Mouse (Mus musculus) central nervous system, embryonic 11.5 days (tissue): ENCODE data around the gene Mmab. TPM values are rescaled to one million over a fixed set of nuclear protein-coding genes. Genes with fewer than 3 reads are reported as not detected.

Experiments
- polyA plus RNA-seq: library from polyadenylated mRNA; depleted of rRNA; stranded (reverse); fragments of >200 nt; gene quantifications from 2 replicates; pipeline ENCODE4 v1.2.3, GENCODE M21; 2012; rRNA removed

Mmab gene
- polyA plus RNA-seq, result 29.4 and 33.2 TPM in 2 replicates

DNA sequence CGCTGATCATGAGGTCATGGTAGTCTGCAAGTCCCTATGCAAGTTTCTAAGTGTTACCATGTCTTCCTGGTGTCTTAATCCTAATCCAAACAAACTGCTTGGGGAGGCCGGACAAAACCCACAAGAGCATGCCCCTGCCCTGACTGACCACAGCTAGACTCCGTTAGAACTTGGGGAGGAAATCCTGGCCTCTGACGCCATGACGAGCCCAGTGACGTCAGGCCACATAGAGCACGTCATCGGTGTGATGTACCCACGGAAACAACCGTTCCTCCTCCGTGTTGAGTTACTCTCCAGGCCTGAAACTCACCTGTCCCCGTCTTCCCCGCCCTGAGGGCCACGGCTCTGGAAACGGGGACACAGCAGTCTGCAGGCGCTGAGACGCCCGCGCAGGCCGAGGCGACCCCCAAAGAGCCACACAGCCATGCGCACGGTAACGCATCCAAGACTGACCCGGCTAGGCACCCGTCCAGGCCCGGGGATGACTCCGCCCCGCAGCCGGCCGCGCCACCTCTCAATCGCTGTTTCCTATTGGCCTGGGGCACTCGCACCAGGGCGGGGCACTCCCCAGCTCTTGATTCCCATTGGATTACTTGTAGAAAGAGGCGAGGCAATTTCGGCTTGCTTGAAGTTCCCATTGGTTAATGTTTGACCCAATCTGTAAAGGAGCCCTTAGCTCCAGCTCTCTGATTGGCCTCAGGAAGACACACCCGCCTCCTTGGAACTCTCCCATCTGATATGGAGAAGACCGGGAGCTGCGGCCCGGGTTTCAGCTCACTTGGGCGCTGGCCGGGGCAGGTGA, at the start of gene Mmab, which contains the start of gene Mvk:
Gene Mmab, minus strand, starts transcription at position 495 of the 802 bp plus-strand sequence.
Gene Mvk, plus strand, starts transcription at position 704 of the 802 bp plus-strand sequence.

Other genes starting within 250 kb of the Mmab start
- 5.2 and 7.5 TPM in 2 replicates for gene Foxn4, start 170.3 kb downstream of the Mmab start, polyA plus RNA-seq
- 0.90 and 1.3 TPM in 2 replicates for gene Myo1h, start 154.9 kb downstream of the Mmab start, polyA plus RNA-seq
- 92.0 and 98.2 TPM in 2 replicates for gene Kctd10, start 63.6 kb downstream of the Mmab start, polyA plus RNA-seq
- 36.7 and 50.7 TPM in 2 replicates for gene Ube3b, start 63.5 kb downstream of the Mmab start, polyA plus RNA-seq
- gene Mvk, start 209 bp upstream of the Mmab start, polyA plus RNA-seq, result 50.2 and 53.1 TPM in 2 replicates
- 7.0 and 7.1 TPM in 2 replicates for gene Fam222a, start 124.0 kb upstream of the Mmab start, polyA plus RNA-seq
- gene Trpv4, start 214.4 kb upstream of the Mmab start, polyA plus RNA-seq, result 0.47 and 1.2 TPM in 2 replicates
- gene Gltp, start 246.9 kb upstream of the Mmab start, polyA plus RNA-seq, result 29.9 and 35.4 TPM in 2 replicates